Mouse (Mus musculus) left cerebral cortex, postnatal 14 days (tissue): ENCODE data around the gene Ube2c. TPM values are rescaled to one million over a fixed set of nuclear protein-coding genes. Genes with fewer than 3 reads are reported as not detected.
A peak's percentile ranks its signal among the peaks of the same experiment; 100 is the strongest.

Experiments used
- DNase-seq, 2 experiments: peaks; one replicate each; pipeline ENCODE4 v3.0.0; 2021 to 2022; ENCODE audit warnings: low spot score in 2 of 2, mixed read lengths in 1 of 2
- intact Hi-C: fragments of 180-260 bp; cut with DNase I; formaldehyde crosslinking; loops from one replicate; pipeline ENCODE4 v1.15.1; 2025
- long read RNA-seq, 2 experiments: library from polyadenylated mRNA; stranded (forward); transcript quantifications; one replicate each; pipeline ENCODE4 v2.0.0; 2021
- total RNA-seq, 2 experiments: library from RNA; stranded (reverse); gene quantifications; 2 replicates each; pipeline ENCODE4 v1.2.3; 2021

The Ube2c gene
- 1 to 10 TPM; 2.0 to 3.0 TPM for total RNA-seq
- long read RNA-seq, experiment 1, result 0 reads
- long read RNA-seq, experiment 2, partial matches to known transcripts, result 0 of 1 reads
- long read RNA-seq, experiment 2, other reads (novel, unspliced or antisense), result 0 of 1 reads

GRCm38 (mm10) chr2:164769258-164770037 lies at the start of gene Ube2c:
Gene Ube2c (plus strand): TSS chr2:164769898.
- peak; percentile 99 for DNase-seq
- intact Hi-C loops, result no loop called here

- DNase-seq, result no peak
- intact Hi-C loops, result loop anchor here (10.0 kb wide), 1 partner anchor 308 kb away; no protein-coding TSS in a partner anchor
These were observed 46.4 kb upstream of the Ube2c start for GRCm38 (mm10) chr2:164723276-164723675.

- intact Hi-C loops, result loop anchor here (2.0 to 10.0 kb wide), 3 partner anchors 44 to 311 kb away; partner anchors contain the start of gene Eppin
- peak; percentile 52 to 77 for DNase-seq
These were observed 43.6 kb upstream of the Ube2c start for GRCm38 (mm10) chr2:164725895-164726619.

- intact Hi-C loops, result no loop called here
- no peak for DNase-seq
These were observed 38.0 kb upstream of the Ube2c start for GRCm38 (mm10) chr2:164731719-164732118.

- DNase-seq, result no peak
- intact Hi-C loops, result no loop called here
These were observed 36.4 kb upstream of the Ube2c start for GRCm38 (mm10) chr2:164733259-164733658.

- no peak for DNase-seq
- intact Hi-C loops, result no loop called here
These were observed 34.9 kb upstream of the Ube2c start for GRCm38 (mm10) chr2:164734839-164735238.

- intact Hi-C loops, result no loop called here
- no peak for DNase-seq
These were observed 34.3 kb upstream of the Ube2c start for GRCm38 (mm10) chr2:164735446-164735845.

GRCm38 (mm10) chr2:164737377-164738090 lies 32.2 kb upstream of the Ube2c start:
- intact Hi-C loops, result no loop called here
- no peak for DNase-seq

- intact Hi-C loops, result no loop called here
- no peak for DNase-seq
These were observed 29.8 kb upstream of the Ube2c start for GRCm38 (mm10) chr2:164739876-164740275.

- intact Hi-C loops, result no loop called here
- DNase-seq, result no peak
These were observed 24.7 kb upstream of the Ube2c start for GRCm38 (mm10) chr2:164744987-164745386.

- peak; percentile 93 to 96 for DNase-seq
- intact Hi-C loops, result no loop called here
These were observed 23.7 kb upstream of the Ube2c start, which contains the start of the genes Wfdc3 and Dnttip1 for GRCm38 (mm10) chr2:164745843-164746479. Gene Wfdc3 (minus strand): TSS chr2:164745931. Gene Dnttip1 (plus strand): TSS chr2:164745983.

- intact Hi-C loops, result no loop called here
- no peak for DNase-seq
These were observed 23.0 kb upstream of the Ube2c start for GRCm38 (mm10) chr2:164746693-164747092.

GRCm38 (mm10) chr2:164748191-164748590 lies 21.5 kb upstream of the Ube2c start:
- intact Hi-C loops, result no loop called here
- DNase-seq, result no peak

GRCm38 (mm10) chr2:164748991-164749390 lies 20.7 kb upstream of the Ube2c start:
- intact Hi-C loops, result no loop called here
- no peak for DNase-seq

- intact Hi-C loops, result no loop called here
- no peak for DNase-seq
These were observed 17.2 kb upstream of the Ube2c start for GRCm38 (mm10) chr2:164752454-164752853.

- intact Hi-C loops, result no loop called here
These were observed 15.6 kb upstream of the Ube2c start for GRCm38 (mm10) chr2:164754105-164754504.

GRCm38 (mm10) chr2:164754800-164755199 lies 14.9 kb upstream of the Ube2c start:
- intact Hi-C loops, result no loop called here
- DNase-seq, result no peak

More at GRCm38 (mm10) chr2:164754105-164754504, 15.6 kb upstream of the Ube2c start:
- no peak for DNase-seq

GRCm38 (mm10) chr2:164757841-164758240 lies 11.9 kb upstream of the Ube2c start:
- no peak for DNase-seq
- intact Hi-C loops, result no loop called here

GRCm38 (mm10) chr2:164758692-164759091 lies 11.0 kb upstream of the Ube2c start:
- intact Hi-C loops, result no loop called here
- DNase-seq, result no peak
